Comparison of ENCODE assay signal across 8 mouse cellular contexts in the genomic region with DNA sequence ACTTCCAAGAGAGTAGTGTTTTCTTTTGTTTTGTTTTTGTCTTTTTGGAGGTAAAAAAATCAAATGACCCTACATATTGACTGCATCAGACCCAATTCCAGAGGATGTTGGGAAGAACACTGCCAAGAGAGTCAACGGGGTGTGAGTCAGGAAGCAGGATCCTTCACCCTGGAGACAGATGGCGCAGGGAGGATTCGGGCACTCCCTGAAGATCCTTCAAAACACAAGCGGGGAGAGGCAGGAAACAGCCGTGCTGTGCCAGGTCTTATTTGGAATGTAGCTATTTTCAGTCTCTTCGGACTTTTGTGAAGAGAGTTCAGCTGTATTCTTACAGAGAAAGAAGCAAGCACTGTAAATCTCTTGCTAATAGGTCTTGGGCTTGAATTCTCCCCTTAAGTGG.
A peak's percentile ranks its signal among the peaks of the same experiment; 100 is the strongest.
DNase-seq lines count a peak whose midpoint lies in the region; ATAC-seq and TF ChIP-seq lines count a peak whose summit lies in the region.
"Had no signal": no experiment of that assay in that cellular context is flagged by ENCODE, and none has a peak within 500 bp of the region (broad histone marks: within the 10 kb centered on the region; RNA-seq: fewer than 3 reads in every experiment).

No protein-coding gene starts in this region.

- 25% methylated on average over 6 of the region's 6 CpGs for WGBS in kidney, postnatal 0 days

- H3K4me2 ChIP-seq in kidney, postnatal 0 days (ENCODE audit: low read length) = no peak overlapping the region

- H3K9ac ChIP-seq in kidney, postnatal 0 days (ENCODE audit: low read depth, low read length) = no peak overlapping the region

- H3K27ac ChIP-seq in kidney, postnatal 0 days = peak overlapping the region; percentile 44
- H3K27ac ChIP-seq: macrophage had no signal

- no peaks in the 10 kb centered on the region for H3K27me3 ChIP-seq in kidney, postnatal 0 days (ENCODE audit: insufficient read depth, low read length)

- no peak overlapping the region for H3K4me3 ChIP-seq in kidney, postnatal 0 days (replicated peaks; ENCODE audit: low read depth, low read length)

- no peaks in the 10 kb centered on the region for H3K9me3 ChIP-seq in kidney, postnatal 0 days (replicated peaks; ENCODE audit: low read length)

- H3K36me3 ChIP-seq in kidney, postnatal 0 days (ENCODE audit: insufficient read depth, low read length) = no peaks in the 10 kb centered on the region

- no peak; the same call in 1 of the 2 replicates for ATAC-seq in kidney, postnatal 0 days (replicated peaks; ENCODE audit: low FRiP score, low read depth)
- no peak for ATAC-seq in monocyte, adult 5-6 weeks (replicated peaks; ENCODE audit: insufficient number of reproducible peaks, low FRiP score, low TSS enrichment, poor library complexity, severe bottlenecking)

- H3K4me1 ChIP-seq in kidney, postnatal 0 days (replicated peaks; ENCODE audit: insufficient read depth, low read length) = no peaks in the 10 kb centered on the region

- no peak for TF ChIP-seq CTCF in kidney, postnatal 0 days (IDR thresholded peaks at IDR 0.05; ENCODE audit: low read depth)

- peak; percentile 5 for DNase-seq in urinary bladder, postnatal 25 days (ENCODE audit: low spot score)
- DNase-seq in urinary bladder, adult 2 months (ENCODE audit: low spot score) = no peak
- peak; percentile 62 to 78 for DNase-seq in heart, adult 18-20 months
- DNase-seq in kidney, postnatal 0 days (ENCODE audit: low spot score) = peak; percentile 84
- DNase-seq in c-Kit-positive CD71-positive TER-119-positive erythroid progenitor cells, embryonic 14.5 days (ENCODE audit: low spot score) = no peak
- DNase-seq in layer of hippocampus, adult 9-11 months = no peak

Comparison
In these comparisons a context has a peak if more than half of its experiments do, and no peak if none do; other contexts are left out.
1. DNase-seq: peak in urinary bladder, postnatal 25 days (single experiment), heart, adult 18-20 months (2 of 2) and kidney, postnatal 0 days (single experiment); none in urinary bladder, adult 2 months (single experiment), c-Kit-positive CD71-positive TER-119-positive erythroid progenitor cells, embryonic 14.5 days (single experiment) and layer of hippocampus, adult 9-11 months (single experiment).